Mouse (Mus musculus) hindbrain, embryonic 12.5 days (tissue): ENCODE data around the gene Gps1. TPM values are rescaled to one million over a fixed set of nuclear protein-coding genes. Genes with fewer than 3 reads are reported as not detected.
"Not testable (repeated sequence)": the region's sequence is repeated elsewhere in the genome, so short reads cannot be mapped to it uniquely, and the experiment has no call there.

Experiments
- ATAC-seq: fragments of 200-750 bp; cut with Nextera tagmentation; 2 replicates; pipeline ENCODE4 v1.8.0; 2017; ENCODE audit warnings: moderate TSS enrichment; ENCODE audit not compliant: low FRiP score
- H3K27ac ChIP-seq: fragments of 300-500 bp; sonication (generic); 2 replicates; pipeline ENCODE4 v1.5.1; 2016; ENCODE audit warnings: mild to moderate bottlenecking
- H3K27me3 ChIP-seq: fragments of 300-500 bp; sonication (generic); 2 replicates; pipeline ENCODE4 v1.6.1; 2016; ENCODE audit warnings: mild to moderate bottlenecking
- H3K36me3 ChIP-seq: fragments of 300-500 bp; sonication (generic); 2 replicates; pipeline ENCODE4 v1.6.1; 2016; ENCODE audit warnings: mild to moderate bottlenecking
- H3K4me1 ChIP-seq: fragments of 300-500 bp; sonication (generic); 2 replicates; pipeline ENCODE4 v1.6.1; 2016
- H3K4me2 ChIP-seq: fragments of 300-500 bp; sonication (generic); replicated peaks from 2 replicates; pipeline ENCODE4 v1.6.1; 2016; ENCODE audit warnings: mild to moderate bottlenecking
- H3K4me3 ChIP-seq: fragments of 300-500 bp; sonication (generic); 2 replicates; pipeline ENCODE4 v1.5.1; 2016; ENCODE audit warnings: mild to moderate bottlenecking
- H3K9ac ChIP-seq: fragments of 300-500 bp; sonication (generic); 2 replicates; pipeline ENCODE4 v1.6.1; 2016; ENCODE audit warnings: mild to moderate bottlenecking, moderate library complexity
- H3K9me3 ChIP-seq: fragments of 300-500 bp; sonication (generic); replicated peaks from 2 replicates; pipeline ENCODE4 v1.6.1; 2016; ENCODE audit warnings: mild to moderate bottlenecking
- WGBS: fragments of 180-500 bp; shearing (Covaris S2); methylation state at CpG from one replicate; pipeline ENCODE4 v1.1.7; 2016; 5-methylcytosine and 5-hydroxymethylcytosine counted together
- polyA plus RNA-seq: library from polyadenylated mRNA; unstranded; fragments of >200 nt; fragmentation: Nextera tagmentation; extraction: Ambion mirVana; gene quantifications from 2 replicates; pipeline ENCODE4 v1.2.1, GENCODE M21; 2016

The Gps1 gene
- polyA plus RNA-seq, 1 experiment from 2014 or later, result 232 TPM

DNA sequence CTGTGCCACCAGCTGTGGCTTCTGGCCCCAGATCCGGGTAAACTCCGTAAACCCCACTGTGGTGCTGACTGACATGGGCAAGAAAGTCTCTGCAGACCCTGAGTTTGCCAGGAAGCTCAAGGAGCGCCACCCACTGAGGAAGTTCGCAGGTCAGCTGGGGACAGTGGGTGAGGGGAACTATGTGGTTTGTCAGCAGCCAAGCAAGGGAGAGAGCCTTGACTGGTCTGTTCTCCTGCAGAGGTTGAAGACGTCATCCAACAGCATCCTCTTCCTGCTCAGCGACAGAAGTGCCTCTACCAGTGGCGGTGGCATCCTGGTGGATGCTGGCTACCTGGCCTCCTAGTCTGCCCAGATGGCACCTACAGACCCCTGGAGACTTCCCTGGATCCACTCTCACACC, 17.0 kb upstream of the Gps1 start:
- not testable (repeated sequence) for H3K4me2 ChIP-seq, H3K4me3 ChIP-seq, H3K9ac ChIP-seq, ATAC-seq, H3K4me1 ChIP-seq, H3K9me3 ChIP-seq, H3K36me3 ChIP-seq, H3K27ac ChIP-seq
- H3K27me3 ChIP-seq, result peaks cover 11% of the 10 kb centered on the region
- 71% methylated on average over 4 of the region's 7 CpGs for WGBS

DNA sequence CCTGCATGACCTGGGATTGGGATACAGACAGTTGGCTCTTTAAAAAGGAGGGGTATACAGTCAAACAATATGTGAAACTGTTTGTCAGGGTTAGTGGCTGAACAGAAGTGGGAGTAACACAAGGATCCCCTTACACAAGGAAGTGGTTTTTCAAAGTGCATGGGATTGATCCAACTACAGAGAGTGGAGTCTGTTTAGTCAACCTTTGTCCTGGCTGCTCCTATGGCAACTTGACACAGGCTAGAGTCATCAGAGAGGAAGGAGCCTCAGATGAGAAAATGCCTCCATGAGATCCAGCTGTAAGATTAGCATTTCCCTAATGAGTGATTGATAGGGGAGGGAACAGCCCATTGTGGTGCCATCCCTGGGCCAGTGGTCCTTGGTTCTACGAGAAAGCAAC, 15.9 kb upstream of the Gps1 start:
- H3K9me3 ChIP-seq, result no peaks in the 10 kb centered on the region
- H3K4me1 ChIP-seq, result no peaks in the 10 kb centered on the region
- no peak overlapping the region for H3K4me3 ChIP-seq
- H3K9ac ChIP-seq, result no peak overlapping the region
- H3K27ac ChIP-seq, result no peak overlapping the region
- H3K36me3 ChIP-seq, result no peaks in the 10 kb centered on the region
- no peak for ATAC-seq
- H3K27me3 ChIP-seq, result peaks cover 4% of the 10 kb centered on the region
- no peak overlapping the region for H3K4me2 ChIP-seq
- WGBS, result 80% methylated on average over 1 of the region's 1 CpGs

DNA sequence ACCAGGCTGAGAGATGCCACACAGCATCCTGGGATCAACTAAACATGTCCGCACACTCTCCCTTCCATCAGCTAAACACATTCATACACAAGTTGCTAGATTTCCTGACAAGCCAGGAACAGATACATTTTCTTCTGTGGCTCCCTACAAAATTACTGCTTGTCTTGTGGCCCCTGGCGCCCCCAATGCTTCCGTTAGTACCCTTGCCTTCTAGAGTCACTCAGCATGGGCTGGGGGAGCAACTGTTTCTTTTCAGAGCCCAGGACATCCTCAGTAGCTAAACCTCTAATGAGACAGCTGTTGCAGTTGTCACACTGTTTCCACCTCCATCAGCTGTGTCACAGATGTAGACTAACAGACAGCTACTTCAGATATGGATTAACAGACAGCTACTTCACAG, 11.3 kb upstream of the Gps1 start:
- H3K27me3 ChIP-seq, result no peaks in the 10 kb centered on the region
- H3K4me1 ChIP-seq, result peaks cover 10% of the 10 kb centered on the region
- H3K9me3 ChIP-seq, result no peaks in the 10 kb centered on the region
- ATAC-seq, result no peak
- H3K36me3 ChIP-seq, result no peaks in the 10 kb centered on the region
- 79% methylated on average over 3 of the region's 3 CpGs for WGBS
- H3K9ac ChIP-seq, result no peak overlapping the region
- no peak overlapping the region for H3K4me3 ChIP-seq
- H3K4me2 ChIP-seq, result no peak overlapping the region
- H3K27ac ChIP-seq, result no peak overlapping the region

DNA sequence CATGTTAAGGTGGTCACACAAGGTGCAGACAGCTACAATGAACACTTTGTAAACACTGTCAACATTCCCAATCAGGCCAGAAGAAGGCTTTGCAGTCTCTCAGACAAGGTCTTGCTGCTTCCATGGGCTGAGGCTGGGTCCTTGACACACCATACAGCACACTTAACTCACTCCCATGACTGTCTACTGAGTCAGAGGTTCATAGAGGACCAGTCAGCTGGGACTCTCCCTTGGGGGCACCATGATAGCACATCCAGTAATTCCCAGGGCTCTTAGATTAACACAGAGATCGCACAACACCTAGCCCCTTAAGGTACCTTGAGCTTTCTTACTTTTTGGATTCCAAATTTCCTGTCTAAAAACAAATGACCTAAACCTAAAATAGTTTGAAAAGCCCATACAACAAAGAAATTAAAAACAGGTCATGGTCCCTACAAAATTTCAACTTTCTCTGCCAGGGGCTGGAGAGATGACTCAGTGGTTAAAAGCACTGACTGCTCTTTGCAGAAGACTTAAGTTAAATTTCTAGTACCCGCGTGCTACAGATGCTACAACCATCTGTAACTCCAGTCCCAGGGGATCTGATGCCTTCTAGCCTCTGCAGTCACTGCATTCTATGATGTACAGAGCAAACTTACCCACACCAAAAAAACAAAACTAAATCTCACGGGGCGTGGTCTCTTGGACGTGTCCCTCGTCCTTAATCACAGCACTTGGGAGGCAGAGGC, 10.4 kb upstream of the Gps1 start:
- Histone ChIP-seq H3K9me3 (no peaks in the 10 kb centered on the region), H3K36me3 (no peaks in the 10 kb centered on the region), H3K9ac (no peak overlapping the region), H3K4me2 (no peak overlapping the region), H3K27me3 (no peaks in the 10 kb centered on the region), H3K4me1 (peaks cover 10% of the 10 kb centered on the region), H3K27ac (no peak overlapping the region), H3K4me3 (no peak overlapping the region)
- no peak for ATAC-seq
- 86% methylated on average over 7 of the region's 7 CpGs for whole genome bisulfite sequencing

DNA sequence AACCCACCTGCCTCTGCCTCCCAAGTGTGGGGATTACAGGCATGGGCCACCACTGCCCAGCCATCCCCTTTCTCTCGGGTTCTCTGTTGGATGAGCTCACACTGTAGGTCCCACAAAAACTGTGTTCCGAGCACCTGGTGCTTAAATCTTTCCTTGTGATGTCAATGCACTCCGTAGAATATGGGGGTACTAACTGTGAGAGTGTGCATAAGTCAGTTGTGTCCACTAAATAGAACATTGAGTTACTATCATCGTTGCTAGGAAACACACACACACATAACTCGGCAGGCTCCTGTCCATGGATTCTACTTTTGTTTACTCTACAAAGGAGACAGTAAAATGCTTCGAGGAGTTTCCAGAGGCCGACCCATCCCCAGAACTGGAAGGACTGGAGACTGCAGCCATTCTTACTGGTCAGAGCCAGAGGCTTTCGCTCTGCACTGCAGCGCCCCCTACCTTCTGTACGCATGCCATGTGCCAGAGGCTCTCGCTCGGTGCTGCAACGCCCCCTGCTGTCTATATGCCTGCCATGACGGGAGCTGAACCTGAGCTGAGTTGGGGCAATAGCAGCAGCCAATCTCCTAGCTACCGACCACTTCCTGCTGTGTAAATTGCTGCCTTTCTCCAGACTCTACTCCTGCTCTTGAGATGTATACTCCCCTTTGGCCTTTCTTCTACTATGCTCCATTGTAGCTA, 8.2 kb upstream of the Gps1 start:
- Histone ChIP-seq H3K27me3 (no peaks in the 10 kb centered on the region), H3K4me3 (no peak overlapping the region), H3K36me3 (peaks cover 16% of the 10 kb centered on the region; the same call in 1 of the 2 replicates), H3K9me3 (no peaks in the 10 kb centered on the region), H3K4me2 (no peak overlapping the region), H3K4me1 (peaks cover 10% of the 10 kb centered on the region), H3K9ac (no peak overlapping the region), H3K27ac (no peak overlapping the region)
- ATAC-seq, result peak; percentile 71
- 27% methylated on average over 15 of the region's 15 CpGs for WGBS

DNA sequence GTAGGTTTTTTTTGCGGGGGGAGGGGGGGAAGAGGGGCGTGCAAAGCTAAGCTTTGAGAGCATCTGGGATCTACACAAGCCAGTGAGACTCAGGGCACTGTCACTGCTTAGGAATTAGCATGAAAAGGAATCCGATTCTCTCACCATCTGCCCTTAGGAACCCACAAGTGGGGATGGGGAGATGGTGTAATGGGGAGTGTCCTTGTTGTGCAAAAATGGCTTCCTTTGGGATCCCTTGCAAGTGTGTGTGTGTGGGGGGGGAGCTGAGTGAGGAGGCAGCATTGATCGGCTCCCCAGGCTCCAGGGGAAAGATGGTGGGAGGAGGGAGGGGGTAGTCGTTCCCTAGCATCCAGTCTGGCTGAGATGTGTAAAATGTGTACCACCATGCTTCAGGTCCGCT, 6.9 kb upstream of the Gps1 start:
- Histone ChIP-seq H3K4me3 (no peak overlapping the region), H3K4me2 (no peak overlapping the region), H3K36me3 (peaks cover 21% of the 10 kb centered on the region; the same call in 1 of the 2 replicates), H3K27me3 (no peaks in the 10 kb centered on the region), H3K27ac (no peak overlapping the region), H3K4me1 (peaks cover 10% of the 10 kb centered on the region), H3K9ac (no peak overlapping the region), H3K9me3 (no peaks in the 10 kb centered on the region)
- ATAC-seq, result no peak
- 30% methylated on average over 6 of the region's 6 CpGs for WGBS

DNA sequence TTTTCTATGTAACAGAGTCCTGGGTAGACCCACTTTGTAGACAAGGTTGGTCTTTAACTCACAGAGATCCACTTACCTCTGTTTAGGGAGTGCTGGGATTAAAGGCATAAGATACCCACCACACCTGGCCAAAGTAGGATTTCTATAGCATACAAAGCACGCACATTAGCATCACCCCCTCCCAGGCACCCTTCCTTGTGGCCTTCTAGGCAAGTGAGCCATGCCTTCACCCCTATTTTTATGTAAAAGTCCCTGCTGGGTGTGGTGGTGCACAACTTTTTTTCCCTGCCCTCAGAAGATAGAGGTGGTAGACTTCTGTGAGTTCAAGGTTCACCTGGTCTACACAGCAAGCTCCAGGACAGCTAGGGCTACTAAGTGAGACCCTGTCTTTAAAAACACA, 4.2 kb upstream of the Gps1 start:
- Histone ChIP-seq H3K9me3 (no peaks in the 10 kb centered on the region), H3K9ac (no peak overlapping the region), H3K4me1 (peaks cover 22% of the 10 kb centered on the region), H3K36me3 (peaks cover 21% of the 10 kb centered on the region; the same call in 1 of the 2 replicates), H3K4me2 (no peak overlapping the region), H3K27me3 (no peaks in the 10 kb centered on the region; the same call in 1 of the 2 replicates), H3K4me3 (no peak overlapping the region), H3K27ac (no peak overlapping the region)
- ATAC-seq, result no peak
- 83% methylated on average over 1 of the region's 1 CpGs for WGBS

DNA sequence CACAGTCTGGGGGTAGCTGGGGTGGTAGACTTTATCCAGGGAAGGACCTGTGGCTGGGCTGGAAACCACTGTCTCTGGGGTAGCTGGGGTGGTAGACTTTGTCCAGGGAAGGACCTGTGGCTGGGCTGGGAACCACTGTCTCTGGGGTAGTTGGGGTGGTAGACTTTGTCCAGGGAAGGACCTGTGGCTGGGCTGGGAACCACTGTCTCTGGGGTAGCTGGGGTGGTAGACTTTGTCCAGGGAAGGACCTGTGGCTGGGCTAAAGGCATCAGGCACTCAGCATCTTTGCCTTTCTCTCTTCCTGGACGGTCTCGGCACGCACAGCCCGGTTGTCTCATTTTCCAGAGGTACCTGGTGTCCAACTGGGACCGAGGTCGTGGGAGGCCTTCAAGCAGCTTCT, 2.7 kb upstream of the Gps1 start:
- H3K4me3 ChIP-seq, H3K9me3 ChIP-seq, H3K4me2 ChIP-seq, H3K9ac ChIP-seq, H3K27ac ChIP-seq, ATAC-seq, H3K27me3 ChIP-seq: not testable (repeated sequence)
- peaks cover 28% of the 10 kb centered on the region for H3K36me3 ChIP-seq
- 100% methylated on average over 6 of the region's 6 CpGs for WGBS
- H3K4me1 ChIP-seq, result peaks cover 25% of the 10 kb centered on the region

DNA sequence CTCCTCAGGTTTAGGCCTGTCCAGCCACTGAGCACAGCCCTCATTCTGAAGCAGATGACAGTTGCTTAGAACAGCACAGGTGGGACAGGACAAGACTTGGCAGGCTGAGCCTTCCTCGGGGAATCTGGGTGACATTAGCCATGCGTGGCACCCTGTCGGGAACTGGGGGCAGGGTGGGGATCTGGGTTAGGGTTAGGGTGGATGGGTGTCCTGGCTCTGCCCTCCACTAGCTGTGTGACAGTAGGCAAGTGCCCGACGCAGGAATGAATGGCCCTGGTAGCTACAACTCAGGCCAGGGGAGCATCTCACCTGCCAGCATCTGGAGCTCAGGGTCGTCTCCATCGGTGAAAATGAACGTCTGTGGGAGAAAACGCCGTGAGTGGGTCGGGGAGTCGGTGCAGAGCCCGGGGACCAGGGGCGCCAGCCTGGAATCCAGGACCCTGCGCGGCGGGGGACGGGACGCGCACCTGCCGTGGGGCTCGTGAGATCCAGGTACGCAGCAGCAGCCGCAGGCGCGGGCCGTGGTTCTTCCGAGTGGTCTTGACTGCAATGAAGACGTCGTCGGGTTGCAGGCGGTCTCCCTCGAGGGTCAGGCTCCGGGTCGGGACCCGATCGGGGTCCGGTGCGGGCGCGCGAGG, 527 bp upstream of the Gps1 start:
- Histone ChIP-seq H3K27me3 (no peaks in the 10 kb centered on the region; the same call in 1 of the 2 replicates), H3K9me3 (no peaks in the 10 kb centered on the region), H3K27ac (peak overlapping the region; percentile 81), H3K4me1 (peaks cover 19% of the 10 kb centered on the region), H3K4me3 (peak overlapping the region; percentile 100), H3K4me2 (peak overlapping the region; percentile 97), H3K36me3 (peaks cover 49% of the 10 kb centered on the region), H3K9ac (peak overlapping the region; percentile 96)
- 1% methylated on average over 41 of the region's 42 CpGs for whole genome bisulfite sequencing
- peak; percentile 27; the same call in 1 of the 2 replicates for ATAC-seq

DNA sequence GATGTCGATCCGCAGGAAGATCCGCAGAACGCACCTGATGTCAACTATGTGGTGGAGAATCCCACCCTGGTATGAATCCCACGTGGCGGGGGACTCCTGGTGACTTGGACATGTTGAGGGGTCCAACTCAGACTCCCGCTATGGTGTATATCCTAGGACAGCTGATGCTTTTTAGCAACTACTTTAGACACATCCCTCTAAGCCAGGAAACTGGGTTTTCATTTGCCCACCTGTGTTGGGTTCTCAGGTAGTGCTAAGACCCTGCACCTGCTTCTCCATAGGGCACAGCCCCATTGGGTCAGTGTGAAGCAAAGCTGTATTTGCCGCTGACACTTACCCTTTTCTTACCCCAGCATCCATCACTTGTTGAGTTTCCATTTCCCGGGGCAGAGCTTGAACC, 1.1 kb downstream of the Gps1 start:
- ATAC-seq, result no peak
- Histone ChIP-seq H3K36me3 (peaks cover 55% of the 10 kb centered on the region), H3K9me3 (no peaks in the 10 kb centered on the region), H3K27ac (no peak overlapping the region), H3K4me2 (peak overlapping the region; percentile 97), H3K4me1 (peaks cover 19% of the 10 kb centered on the region), H3K4me3 (peak overlapping the region; percentile 100), H3K9ac (peak overlapping the region; percentile 96), H3K27me3 (no peaks in the 10 kb centered on the region; the same call in 1 of the 2 replicates)
- WGBS, result 35% methylated on average over 9 of the region's 9 CpGs

DNA sequence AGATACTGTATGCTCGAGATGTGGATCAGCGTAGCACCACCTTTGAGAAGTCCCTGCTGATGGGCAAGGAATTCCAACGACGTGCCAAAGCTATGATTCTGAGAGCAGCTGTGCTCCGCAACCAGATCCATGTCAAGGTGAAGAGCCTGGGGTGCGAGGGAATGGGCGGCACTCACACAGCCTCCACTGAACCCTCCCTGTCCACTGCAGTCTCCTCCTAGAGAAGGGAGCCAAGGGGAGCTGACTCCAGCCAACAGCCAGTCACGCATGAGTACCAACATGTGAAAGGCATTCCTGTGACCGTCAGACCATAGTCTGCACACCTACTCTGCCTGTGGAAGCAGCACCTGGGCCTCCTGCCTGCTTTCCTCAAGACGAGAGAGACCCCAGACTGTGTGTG, 4.4 kb downstream of the Gps1 start:
- not testable (repeated sequence) for H3K4me3 ChIP-seq, H3K9me3 ChIP-seq, H3K27me3 ChIP-seq, H3K4me2 ChIP-seq, H3K9ac ChIP-seq, ATAC-seq, H3K27ac ChIP-seq
- peaks cover 75% of the 10 kb centered on the region for H3K36me3 ChIP-seq
- peaks cover 11% of the 10 kb centered on the region for H3K4me1 ChIP-seq
- 89% methylated on average over 9 of the region's 10 CpGs for whole genome bisulfite sequencing

DNA sequence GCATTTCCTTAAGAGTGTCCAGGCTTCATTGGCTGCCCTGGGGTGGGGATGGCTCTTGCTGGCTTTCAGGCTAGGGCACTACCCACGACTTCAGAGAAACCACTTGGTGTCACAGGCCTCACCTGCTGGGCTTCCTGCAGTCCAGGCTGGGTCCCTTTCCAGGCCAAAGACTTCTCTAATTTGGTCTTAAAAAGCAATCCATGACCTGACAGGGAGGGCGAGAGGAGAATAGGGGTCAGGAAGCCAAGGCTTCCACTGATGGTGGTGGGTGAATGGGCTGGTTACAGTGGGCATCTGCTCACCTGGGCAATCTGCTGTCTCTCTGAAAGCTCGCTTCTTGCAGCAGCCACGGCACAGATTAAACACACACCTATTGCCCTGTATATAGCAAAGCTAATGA, 5.3 kb downstream of the Gps1 start:
- H3K9me3 ChIP-seq, result no peaks in the 10 kb centered on the region
- H3K4me3 ChIP-seq, result no peak overlapping the region
- 88% methylated on average over 4 of the region's 4 CpGs for WGBS
- H3K4me2 ChIP-seq, result no peak overlapping the region
- peaks cover 9% of the 10 kb centered on the region for H3K4me1 ChIP-seq
- peaks cover 82% of the 10 kb centered on the region for H3K36me3 ChIP-seq
- H3K27ac ChIP-seq, result no peak overlapping the region
- H3K9ac ChIP-seq, result no peak overlapping the region
- ATAC-seq, result no peak
- no peaks in the 10 kb centered on the region for H3K27me3 ChIP-seq
